Mouse (Mus musculus): ENCODE measurements around the gene Cep72.
A peak's percentile ranks its signal among the peaks of the same experiment; 100 is the strongest.
"Not testable (repeated sequence)": the region's sequence is repeated elsewhere in the genome, so short reads cannot be mapped to it uniquely, and the experiment has no call there.

Cep72 gene

GRCm38 (mm10) chr13:74029013-74029412 is 33.1 kb downstream of the Cep72 start:
- DNase-seq = no peak

- no peak for DNase-seq
Measured at GRCm38 (mm10) chr13:74028116-74028515, 34.0 kb downstream of the Cep72 start.

GRCm38 (mm10) chr13:74026215-74026614 is 35.9 kb downstream of the Cep72 start:
- DNase-seq = peak; percentile 41 to 57

- DNase-seq = peak; percentile 75 to 87
Measured at GRCm38 (mm10) chr13:74025151-74026081, 36.7 kb downstream of the Cep72 start.

- DNase-seq = not testable (repeated sequence)
Measured at GRCm38 (mm10) chr13:74019006-74019405, 43.1 kb downstream of the Cep72 start.

- no peak for DNase-seq
Measured at GRCm38 (mm10) chr13:74017426-74017825, 44.7 kb downstream of the Cep72 start.

- no peak for DNase-seq
Measured at GRCm38 (mm10) chr13:74015908-74016307, 46.2 kb downstream of the Cep72 start.

- no peak for DNase-seq
Measured at GRCm38 (mm10) chr13:74010678-74011077, 51.4 kb downstream of the Cep72 start.

- peak; percentile 71 to 73 for DNase-seq
Measured at GRCm38 (mm10) chr13:74009791-74010614, 52.1 kb downstream of the Cep72 start.

GRCm38 (mm10) chr13:74008948-74009718 is 53.0 kb downstream of the Cep72 start, which contains the start of gene Tppp:
TSS of gene Tppp (plus strand) at chr13:74009407.
- DNase-seq = peak; percentile 95 to 96

- DNase-seq = not testable (repeated sequence)
Measured at GRCm38 (mm10) chr13:74008216-74008615, 53.9 kb downstream of the Cep72 start.

GRCm38 (mm10) chr13:74006881-74007280 is 55.2 kb downstream of the Cep72 start:
- not testable (repeated sequence) for DNase-seq

GRCm38 (mm10) chr13:74001492-74001891 is 60.6 kb downstream of the Cep72 start:
- DNase-seq = no peak

- DNase-seq = no peak
Measured at GRCm38 (mm10) chr13:74000961-74001360, 61.1 kb downstream of the Cep72 start.

- no peak for DNase-seq
Measured at GRCm38 (mm10) chr13:74000519-74000918, 61.6 kb downstream of the Cep72 start.

GRCm38 (mm10) chr13:73996456-73996855 is 65.6 kb downstream of the Cep72 start:
- DNase-seq = no peak

GRCm38 (mm10) chr13:73991267-73991666 is 70.8 kb downstream of the Cep72 start:
- DNase-seq = no peak

GRCm38 (mm10) chr13:73990761-73991160 is 71.3 kb downstream of the Cep72 start:
- DNase-seq = no peak

GRCm38 (mm10) chr13:73990325-73990724 is 71.8 kb downstream of the Cep72 start:
- DNase-seq = no peak
